Mouse (Mus musculus): ENCODE results near the gene Ugt1a7c. TPM values are rescaled to one million over a fixed set of nuclear protein-coding genes. Genes with fewer than 3 reads are reported as not detected.

The Ugt1a7c gene
- polyA plus RNA-seq, 1 experiment from 2014 or later, result 0.94 TPM

DNA sequence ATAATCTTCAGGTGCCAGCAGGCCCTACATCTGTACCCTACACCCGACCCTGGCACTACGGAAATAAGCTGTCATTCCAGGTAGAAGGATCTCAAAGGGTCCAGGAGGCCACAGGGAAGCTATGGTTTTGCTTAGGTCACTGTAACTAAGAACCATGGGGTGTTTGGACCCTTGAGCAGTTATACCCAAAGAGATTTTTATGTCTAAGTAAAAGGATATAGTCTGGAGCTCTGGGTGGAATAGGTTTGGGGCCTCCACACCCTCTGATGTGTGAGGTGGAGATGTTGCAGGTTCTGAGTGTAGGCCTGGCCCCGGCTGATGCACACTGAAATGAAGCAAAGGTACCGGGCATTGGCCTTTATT, 139.4 kb downstream of the Ugt1a7c start:
- no peak for ATAC-seq
- Histone ChIP-seq H3K27me3 (ENCODE audit: control insufficient read depth, insufficient read depth, low read depth, low read length) (no peaks in the 10 kb centered on the region), H3K27ac (ENCODE audit: low read length) (no peak overlapping the region), H3K4me1 (ENCODE audit: control insufficient read depth, insufficient read depth, low read length) (no peaks in the 10 kb centered on the region), H3K9me3 (replicated peaks; ENCODE audit: control insufficient read depth, low read length, poor library complexity, severe bottlenecking) (peaks cover 97% of the 10 kb centered on the region), H3K36me3 (ENCODE audit: control insufficient read depth, insufficient read depth, low read length) (no peaks in the 10 kb centered on the region), H3K4me2 (ENCODE audit: low read length) (no peak overlapping the region), H3K4me3 (ENCODE audit: low read depth, low read length) (no peak overlapping the region), H3K9ac (ENCODE audit: low read depth, low read length) (no peak overlapping the region)
- 64% methylated on average over 4 of the region's 4 CpGs for WGBS

- no peak overlapping the region for H3K9ac ChIP-seq (ENCODE audit: low read depth, low read length)
- WGBS, result 47% methylated on average over 5 of the region's 5 CpGs
- H3K9me3 ChIP-seq (replicated peaks; ENCODE audit: control insufficient read depth, low read length, poor library complexity, severe bottlenecking), result peaks cover 97% of the 10 kb centered on the region
- H3K4me3 ChIP-seq (ENCODE audit: low read depth, low read length), result no peak overlapping the region
- H3K36me3 ChIP-seq (ENCODE audit: control insufficient read depth, insufficient read depth, low read length), result no peaks in the 10 kb centered on the region
- no peak overlapping the region for H3K4me2 ChIP-seq (ENCODE audit: low read length)
- no peak for ATAC-seq
- no peaks in the 10 kb centered on the region for H3K27me3 ChIP-seq (ENCODE audit: control insufficient read depth, insufficient read depth, low read depth, low read length)
- no peak overlapping the region for H3K27ac ChIP-seq (ENCODE audit: low read length)
- H3K4me1 ChIP-seq (ENCODE audit: control insufficient read depth, insufficient read depth, low read length), result no peaks in the 10 kb centered on the region
Measured at GRCm38 (mm10) chr1:88234646-88235045, 139.8 kb downstream of the Ugt1a7c start.

DNA sequence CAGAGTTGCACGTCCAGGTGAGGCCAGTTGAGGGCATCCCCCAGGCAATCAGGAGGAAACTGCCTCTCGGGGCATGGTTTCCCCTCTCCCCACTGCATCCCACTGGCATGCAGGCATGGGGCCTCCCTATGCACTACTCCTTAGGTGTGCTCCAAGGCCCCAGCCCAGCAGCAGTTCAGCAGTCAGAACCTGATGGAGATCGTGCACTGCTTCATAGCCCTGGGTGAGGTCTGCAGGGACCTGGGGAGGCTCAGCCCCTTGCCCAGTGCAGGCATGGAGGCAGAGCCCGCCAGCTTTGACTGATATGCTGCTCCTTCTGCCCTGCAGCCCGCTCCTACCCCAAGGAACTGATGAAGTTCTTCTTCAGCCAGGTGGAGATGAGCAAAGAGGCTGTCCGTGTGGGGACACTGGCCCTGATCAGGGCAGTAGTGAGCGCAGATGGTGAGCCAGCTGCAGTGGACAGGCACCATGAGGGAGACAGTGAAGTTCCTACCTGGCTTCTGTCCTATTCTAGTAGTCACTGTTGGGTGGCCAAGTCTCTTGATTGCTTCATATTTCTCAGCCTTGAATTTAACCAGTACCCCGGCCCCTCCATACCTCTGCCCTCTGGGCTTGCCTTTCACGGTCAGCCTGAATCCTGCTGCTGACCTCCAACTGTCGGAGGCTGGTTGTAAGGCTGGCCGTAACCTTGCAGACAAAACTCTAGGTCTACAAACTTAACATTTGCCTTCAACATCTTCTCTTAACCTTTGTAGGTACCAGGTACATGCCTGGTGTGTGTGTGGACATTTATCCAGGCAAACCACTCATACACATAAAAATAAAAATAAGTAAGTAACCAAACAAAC, 140.4 kb downstream of the Ugt1a7c start:
- whole genome bisulfite sequencing, result 65% methylated on average over 11 of the region's 11 CpGs
- no peaks in the 10 kb centered on the region for H3K4me1 ChIP-seq (ENCODE audit: control insufficient read depth, insufficient read depth, low read length)
- H3K4me2 ChIP-seq (ENCODE audit: low read length), result no peak overlapping the region
- H3K9me3 ChIP-seq (replicated peaks; ENCODE audit: control insufficient read depth, low read length, poor library complexity, severe bottlenecking), result peaks cover 97% of the 10 kb centered on the region
- H3K36me3 ChIP-seq (ENCODE audit: control insufficient read depth, insufficient read depth, low read length), result no peaks in the 10 kb centered on the region
- H3K27ac ChIP-seq (ENCODE audit: low read length), result no peak overlapping the region
- H3K9ac ChIP-seq (ENCODE audit: low read depth, low read length), result no peak overlapping the region
- no peaks in the 10 kb centered on the region for H3K27me3 ChIP-seq (ENCODE audit: control insufficient read depth, insufficient read depth, low read depth, low read length)
- H3K4me3 ChIP-seq (ENCODE audit: low read depth, low read length), result no peak overlapping the region
- ATAC-seq, result peak; percentile 5; the same call in 1 of the 2 replicates

- Histone ChIP-seq H3K27me3 (ENCODE audit: control insufficient read depth, insufficient read depth, low read depth, low read length) (no peaks in the 10 kb centered on the region), H3K9me3 (replicated peaks; ENCODE audit: control insufficient read depth, low read length, poor library complexity, severe bottlenecking) (peaks cover 97% of the 10 kb centered on the region), H3K9ac (ENCODE audit: low read depth, low read length) (no peak overlapping the region), H3K4me2 (ENCODE audit: low read length) (no peak overlapping the region), H3K27ac (ENCODE audit: low read length) (no peak overlapping the region), H3K4me1 (ENCODE audit: control insufficient read depth, insufficient read depth, low read length) (no peaks in the 10 kb centered on the region), H3K36me3 (ENCODE audit: control insufficient read depth, insufficient read depth, low read length) (no peaks in the 10 kb centered on the region), H3K4me3 (ENCODE audit: low read depth, low read length) (no peak overlapping the region)
- ATAC-seq, result no peak
- 59% methylated on average over 4 of the region's 4 CpGs for WGBS
Measured at GRCm38 (mm10) chr1:88235894-88236415, 141.1 kb downstream of the Ugt1a7c start.

DNA sequence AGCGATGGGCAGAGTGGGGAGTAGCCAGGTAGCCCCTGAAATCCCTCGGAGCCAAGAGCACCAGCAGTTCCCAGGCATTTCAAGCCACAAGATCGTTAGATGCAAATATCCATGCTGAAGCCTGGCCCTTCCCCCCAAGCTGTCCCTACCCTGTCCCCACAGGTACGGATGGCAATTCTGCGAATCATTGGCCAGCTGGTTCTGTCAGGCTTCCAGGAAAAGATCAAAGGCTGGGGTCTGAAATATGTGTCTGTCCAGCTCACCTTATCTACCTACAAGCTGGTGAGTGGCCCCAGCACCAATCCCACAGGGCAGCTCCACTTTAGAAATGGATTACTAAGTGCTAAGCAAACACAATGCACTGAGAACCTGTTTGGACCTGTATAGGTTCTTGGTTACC, 142.4 kb downstream of the Ugt1a7c start:
- Histone ChIP-seq H3K27ac (ENCODE audit: low read length) (no peak overlapping the region), H3K9ac (ENCODE audit: low read depth, low read length) (no peak overlapping the region), H3K4me1 (ENCODE audit: control insufficient read depth, insufficient read depth, low read length) (no peaks in the 10 kb centered on the region), H3K27me3 (ENCODE audit: control insufficient read depth, insufficient read depth, low read depth, low read length) (no peaks in the 10 kb centered on the region), H3K4me2 (ENCODE audit: low read length) (no peak overlapping the region), H3K9me3 (replicated peaks; ENCODE audit: control insufficient read depth, low read length, poor library complexity, severe bottlenecking) (peaks cover 95% of the 10 kb centered on the region), H3K4me3 (ENCODE audit: low read depth, low read length) (no peak overlapping the region), H3K36me3 (ENCODE audit: control insufficient read depth, insufficient read depth, low read length) (no peaks in the 10 kb centered on the region)
- WGBS, result 79% methylated on average over 5 of the region's 5 CpGs
- ATAC-seq, result no peak

GRCm38 (mm10) chr1:88238771-88239170, 143.9 kb downstream of the Ugt1a7c start:
- Histone ChIP-seq H3K27ac (ENCODE audit: low read length) (no peak overlapping the region), H3K4me2 (ENCODE audit: low read length) (no peak overlapping the region), H3K36me3 (ENCODE audit: control insufficient read depth, insufficient read depth, low read length) (no peaks in the 10 kb centered on the region), H3K27me3 (ENCODE audit: control insufficient read depth, insufficient read depth, low read depth, low read length) (no peaks in the 10 kb centered on the region), H3K9me3 (replicated peaks; ENCODE audit: control insufficient read depth, low read length, poor library complexity, severe bottlenecking) (peaks cover 94% of the 10 kb centered on the region), H3K4me1 (ENCODE audit: control insufficient read depth, insufficient read depth, low read length) (no peaks in the 10 kb centered on the region), H3K9ac (ENCODE audit: low read depth, low read length) (no peak overlapping the region), H3K4me3 (ENCODE audit: low read depth, low read length) (no peak overlapping the region)
- 76% methylated on average over 6 of the region's 6 CpGs for WGBS
- ATAC-seq, result no peak

DNA sequence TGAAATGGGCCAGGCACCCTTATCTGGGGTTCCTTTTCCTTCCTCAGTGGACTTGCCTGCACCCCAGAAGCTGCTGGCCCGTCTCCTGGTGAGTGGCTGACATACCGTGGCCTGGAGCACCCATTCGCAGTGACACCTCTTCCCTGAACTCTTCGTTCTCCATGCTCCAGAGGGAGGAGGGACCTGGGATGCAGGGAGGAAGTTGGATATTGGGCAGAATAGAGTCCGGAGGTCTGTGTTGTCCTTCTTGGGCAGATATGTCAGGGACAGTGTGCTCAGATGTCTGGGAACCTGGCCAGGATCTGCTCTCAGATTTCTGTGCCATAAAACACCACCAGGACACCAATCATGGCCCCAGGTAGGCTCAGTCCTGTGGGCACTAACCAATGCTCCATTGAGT, 145.2 kb downstream of the Ugt1a7c start:
- Histone ChIP-seq H3K4me1 (ENCODE audit: control insufficient read depth, insufficient read depth, low read length) (no peaks in the 10 kb centered on the region), H3K4me2 (ENCODE audit: low read length) (no peak overlapping the region), H3K9ac (ENCODE audit: low read depth, low read length) (no peak overlapping the region), H3K27ac (ENCODE audit: low read length) (no peak overlapping the region), H3K4me3 (ENCODE audit: low read depth, low read length) (no peak overlapping the region), H3K9me3 (replicated peaks; ENCODE audit: control insufficient read depth, low read length, poor library complexity, severe bottlenecking) (peaks cover 94% of the 10 kb centered on the region), H3K36me3 (ENCODE audit: control insufficient read depth, insufficient read depth, low read length) (no peaks in the 10 kb centered on the region), H3K27me3 (ENCODE audit: control insufficient read depth, insufficient read depth, low read depth, low read length) (no peaks in the 10 kb centered on the region)
- ATAC-seq, result no peak
- 72% methylated on average over 5 of the region's 5 CpGs for WGBS

DNA sequence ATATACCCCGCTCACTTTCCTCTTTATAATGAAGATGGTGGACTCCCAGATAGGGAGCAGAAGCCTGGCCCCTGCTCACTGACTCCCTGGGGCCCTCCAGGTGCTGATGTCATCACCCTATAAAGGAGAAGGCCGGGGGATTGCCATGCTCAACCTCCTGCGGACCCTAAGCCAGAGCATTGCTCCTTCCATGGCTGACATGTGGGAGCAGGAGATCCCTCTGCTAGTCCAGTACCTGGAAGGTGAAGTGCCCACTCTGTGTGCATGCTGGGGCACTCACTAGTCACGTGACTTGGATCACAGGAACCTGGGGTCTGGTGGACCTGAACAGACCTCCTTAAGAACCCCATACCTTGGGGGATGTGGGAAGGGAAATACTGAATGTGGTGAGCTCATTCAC, 145.7 kb downstream of the Ugt1a7c start:
- H3K27me3 ChIP-seq (ENCODE audit: control insufficient read depth, insufficient read depth, low read depth, low read length), result no peaks in the 10 kb centered on the region
- H3K27ac ChIP-seq (ENCODE audit: low read length), result no peak overlapping the region
- no peak for ATAC-seq
- WGBS, result 70% methylated on average over 4 of the region's 4 CpGs
- peaks cover 94% of the 10 kb centered on the region for H3K9me3 ChIP-seq (replicated peaks; ENCODE audit: control insufficient read depth, low read length, poor library complexity, severe bottlenecking)
- H3K36me3 ChIP-seq (ENCODE audit: control insufficient read depth, insufficient read depth, low read length), result no peaks in the 10 kb centered on the region
- H3K4me3 ChIP-seq (ENCODE audit: low read depth, low read length), result no peak overlapping the region
- H3K4me2 ChIP-seq (ENCODE audit: low read length), result no peak overlapping the region
- H3K4me1 ChIP-seq (ENCODE audit: control insufficient read depth, insufficient read depth, low read length), result no peaks in the 10 kb centered on the region
- H3K9ac ChIP-seq (ENCODE audit: low read depth, low read length), result no peak overlapping the region

DNA sequence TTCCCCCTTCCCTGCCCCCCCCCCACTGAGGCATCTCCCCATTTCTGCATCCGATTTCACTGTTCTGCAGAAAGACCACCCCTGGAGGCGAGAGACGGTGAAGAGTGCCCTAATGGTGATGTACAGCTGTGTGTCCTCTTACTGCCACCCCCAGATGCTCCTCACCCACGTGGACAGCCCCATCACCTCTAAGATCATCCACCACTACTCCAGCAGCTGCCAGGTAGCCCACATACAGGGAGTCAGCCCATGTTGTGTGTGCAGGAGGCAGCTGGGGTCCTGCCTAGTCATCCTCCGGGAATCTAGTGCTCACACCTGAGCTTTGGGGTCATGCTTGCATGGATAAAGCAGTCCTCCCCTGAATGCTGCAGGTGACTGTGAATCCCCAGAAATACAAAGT, 149.0 kb downstream of the Ugt1a7c start:
- no peak for ATAC-seq
- Histone ChIP-seq H3K9ac (ENCODE audit: low read depth, low read length) (no peak overlapping the region), H3K4me2 (ENCODE audit: low read length) (no peak overlapping the region), H3K36me3 (ENCODE audit: control insufficient read depth, insufficient read depth, low read length) (no peaks in the 10 kb centered on the region), H3K9me3 (replicated peaks; ENCODE audit: control insufficient read depth, low read length, poor library complexity, severe bottlenecking) (peaks cover 97% of the 10 kb centered on the region), H3K27me3 (ENCODE audit: control insufficient read depth, insufficient read depth, low read depth, low read length) (no peaks in the 10 kb centered on the region), H3K4me1 (ENCODE audit: control insufficient read depth, insufficient read depth, low read length) (no peaks in the 10 kb centered on the region), H3K27ac (ENCODE audit: low read length) (no peak overlapping the region), H3K4me3 (ENCODE audit: low read depth, low read length) (no peak overlapping the region)
- WGBS, result 66% methylated on average over 5 of the region's 5 CpGs

All from midbrain, embryonic 16.5 days (tissue).